Mouse (Mus musculus) liver, embryonic 16.5 days (tissue): ENCODE results near the gene Mymk. TPM values are rescaled to one million over a fixed set of nuclear protein-coding genes. Genes with fewer than 3 reads are reported as not detected.

Source experiments
- ATAC-seq: fragments of 200-750 bp; cut with Nextera tagmentation; 2 replicates; pipeline ENCODE4 v1.8.0; 2017; ENCODE audit warnings: low read depth, mild to moderate bottlenecking, moderate number of reproducible peaks, moderate library complexity
- H3K27ac ChIP-seq: fragments of 300-500 bp; sonication (generic); 2 replicates; pipeline ENCODE4 v1.5.1; 2014; ENCODE audit warnings: mild to moderate bottlenecking, low read length
- H3K27me3 ChIP-seq: fragments of 300-500 bp; sonication (generic); 2 replicates; pipeline ENCODE4 v1.6.1; 2014; ENCODE audit warnings: low read depth, low read length, mixed read lengths; ENCODE audit not compliant: control insufficient read depth, insufficient read depth
- H3K36me3 ChIP-seq: fragments of 300-500 bp; sonication (generic); 2 replicates; pipeline ENCODE4 v1.6.1; 2014; ENCODE audit warnings: mild to moderate bottlenecking; ENCODE audit not compliant: control insufficient read depth, insufficient read depth
- H3K4me1 ChIP-seq: fragments of 300-500 bp; sonication (generic); 2 replicates; pipeline ENCODE4 v1.6.1; 2014; ENCODE audit warnings: low read depth, low read length, mixed read lengths; ENCODE audit not compliant: control insufficient read depth
- H3K4me2 ChIP-seq: fragments of 300-500 bp; sonication (generic); 2 replicates; pipeline ENCODE4 v1.6.1; 2014; ENCODE audit warnings: low read depth, low read length, mixed read lengths
- H3K4me3 ChIP-seq: fragments of 300-500 bp; sonication (generic); 2 replicates; pipeline ENCODE4 v1.5.1; 2014; ENCODE audit warnings: low read depth, mild to moderate bottlenecking, low read length
- H3K9ac ChIP-seq: fragments of 300-500 bp; sonication (generic); 2 replicates; pipeline ENCODE4 v1.6.1; 2014; ENCODE audit warnings: low read depth, low read length
- H3K9me3 ChIP-seq: fragments of 300-500 bp; sonication (generic); replicated peaks from 2 replicates; pipeline ENCODE4 v1.6.1; 2016; ENCODE audit warnings: low read length; ENCODE audit not compliant: control insufficient read depth
- WGBS: fragments of 180-500 bp; shearing (Covaris S2); extraction: QIAGEN DNeasy Blood & Tissue Kit; methylation state at CpG from one replicate; pipeline ENCODE4 v1.1.7; 2014; ENCODE audit not compliant: insufficient replicate concordance; 5-methylcytosine and 5-hydroxymethylcytosine counted together
- polyA plus RNA-seq: library from polyadenylated mRNA; unstranded; fragments of >200 nt; fragmentation: Nextera tagmentation; extraction: Ambion mirVana; gene quantifications from 2 replicates; pipeline ENCODE4 v1.2.1, GENCODE M21; 2015

Mymk gene
- polyA plus RNA-seq, 1 experiment from 2014 or later, result 2.8 TPM

DNA sequence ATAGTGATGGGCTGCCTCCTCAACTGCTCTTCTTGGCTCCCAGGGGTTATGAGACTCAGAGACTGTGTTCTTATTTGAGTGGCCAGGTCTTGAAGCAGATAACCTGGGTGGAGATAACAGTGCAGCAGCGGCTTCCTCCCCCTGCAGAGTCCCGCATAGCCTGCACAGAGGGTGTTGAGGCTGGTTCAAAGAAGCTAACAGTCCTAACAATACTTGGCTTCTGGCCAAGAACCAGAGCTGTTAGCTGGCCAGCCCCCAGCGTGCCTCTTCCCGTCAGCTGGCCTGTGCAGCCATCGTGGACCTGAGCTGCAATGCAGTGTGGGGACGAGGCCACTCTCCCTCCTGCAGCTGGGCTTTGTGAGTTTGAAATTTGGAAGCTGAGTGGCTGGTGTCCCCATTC is 25.8 kb upstream of the Mymk start:
- WGBS, result 13% methylated on average over 6 of the region's 6 CpGs
- peak; percentile 24; the same call in 1 of the 2 replicates for ATAC-seq

GRCm38 (mm10) chr2:27097241-27097656 is 25.3 kb upstream of the Mymk start:
- no peak for ATAC-seq
- no peak overlapping the region for H3K27ac ChIP-seq

More for the DNA sequence above, 25.8 kb upstream of the Mymk start:
- Histone ChIP-seq H3K9me3 (no peaks in the 10 kb centered on the region), H3K4me3 (no peak overlapping the region), H3K36me3 (no peaks in the 10 kb centered on the region), H3K27me3 (no peaks in the 10 kb centered on the region), H3K4me2 (no peak overlapping the region), H3K27ac (no peak overlapping the region), H3K9ac (no peak overlapping the region), H3K4me1 (no peaks in the 10 kb centered on the region)

GRCm38 (mm10) chr2:27096341-27096981 is 24.5 kb upstream of the Mymk start:
- no peak overlapping the region for H3K4me2 ChIP-seq
- H3K4me3 ChIP-seq, result no peak overlapping the region
- WGBS, result 38% methylated on average over 13 of the region's 13 CpGs
- no peak overlapping the region for H3K9ac ChIP-seq
- no peaks in the 10 kb centered on the region for H3K9me3 ChIP-seq
- no peaks in the 10 kb centered on the region for H3K36me3 ChIP-seq
- no peak overlapping the region for H3K27ac ChIP-seq
- no peak for ATAC-seq
- no peaks in the 10 kb centered on the region for H3K4me1 ChIP-seq
- H3K27me3 ChIP-seq, result no peaks in the 10 kb centered on the region

More at GRCm38 (mm10) chr2:27097241-27097656, 25.3 kb upstream of the Mymk start:
- 37% methylated on average over 6 of the region's 6 CpGs for WGBS
- Histone ChIP-seq H3K27me3 (no peaks in the 10 kb centered on the region), H3K9me3 (no peaks in the 10 kb centered on the region), H3K4me2 (no peak overlapping the region), H3K9ac (no peak overlapping the region), H3K36me3 (no peaks in the 10 kb centered on the region), H3K4me1 (no peaks in the 10 kb centered on the region), H3K4me3 (no peak overlapping the region)

DNA sequence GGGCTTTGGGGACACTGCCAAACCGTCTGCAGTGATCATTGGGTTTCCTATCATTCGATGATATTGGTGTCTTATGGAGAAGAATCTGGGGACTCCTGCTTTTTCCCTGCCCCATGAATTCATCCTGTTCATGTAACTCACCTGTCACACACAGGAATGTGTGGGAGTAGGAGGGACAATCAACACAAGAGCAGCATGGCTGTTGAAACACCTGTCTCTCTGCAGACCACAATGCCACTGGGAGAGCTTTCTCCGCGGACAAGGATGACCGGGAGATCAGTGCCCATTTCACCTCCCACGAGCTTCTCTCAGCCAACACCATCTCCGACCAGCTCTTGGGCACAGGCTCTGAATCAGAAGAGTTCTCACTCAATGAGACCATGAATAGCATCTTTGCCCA is 23.2 kb upstream of the Mymk start:
- H3K4me3 ChIP-seq, result no peak overlapping the region
- ATAC-seq, result no peak
- no peaks in the 10 kb centered on the region for H3K27me3 ChIP-seq
- H3K4me1 ChIP-seq, result no peaks in the 10 kb centered on the region
- H3K36me3 ChIP-seq, result no peaks in the 10 kb centered on the region
- no peaks in the 10 kb centered on the region for H3K9me3 ChIP-seq
- H3K9ac ChIP-seq, result no peak overlapping the region
- no peak overlapping the region for H3K27ac ChIP-seq
- 75% methylated on average over 7 of the region's 7 CpGs for WGBS
- H3K4me2 ChIP-seq, result no peak overlapping the region

DNA sequence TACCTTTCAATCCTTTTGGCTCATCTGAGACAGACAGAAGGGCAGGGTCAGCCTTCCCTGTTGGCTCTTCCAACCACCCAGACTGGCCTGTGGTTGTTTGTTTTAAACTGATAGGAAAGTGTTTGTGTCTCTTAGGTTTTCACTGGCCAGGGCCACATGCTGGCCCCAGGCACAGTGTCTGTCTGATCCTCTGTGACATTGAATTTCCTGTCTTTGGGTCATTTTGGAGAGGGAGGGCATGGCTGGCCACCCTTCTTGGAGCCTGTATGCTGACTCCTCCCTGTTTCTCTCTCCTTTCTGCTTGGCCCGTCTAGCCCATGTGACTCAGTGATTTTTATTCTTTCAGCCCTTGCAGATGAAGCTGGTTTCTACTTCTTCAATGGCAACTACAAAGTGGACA is 17.3 kb upstream of the Mymk start:
- ATAC-seq, result no peak
- Histone ChIP-seq H3K27ac (no peak overlapping the region), H3K36me3 (no peaks in the 10 kb centered on the region), H3K9me3 (no peaks in the 10 kb centered on the region), H3K4me1 (no peaks in the 10 kb centered on the region), H3K4me2 (no peak overlapping the region), H3K9ac (no peak overlapping the region), H3K4me3 (no peak overlapping the region), H3K27me3 (no peaks in the 10 kb centered on the region)
- whole genome bisulfite sequencing, result 47% methylated on average over 1 of the region's 1 CpGs

- Histone ChIP-seq H3K36me3 (no peaks in the 10 kb centered on the region), H3K4me3 (no peak overlapping the region), H3K4me2 (no peak overlapping the region), H3K4me1 (no peaks in the 10 kb centered on the region), H3K9me3 (no peaks in the 10 kb centered on the region), H3K9ac (no peak overlapping the region), H3K27ac (no peak overlapping the region), H3K27me3 (no peaks in the 10 kb centered on the region)
- 44% methylated on average over 5 of the region's 5 CpGs for WGBS
- ATAC-seq, result no peak
Observed at GRCm38 (mm10) chr2:27088700-27089099, 16.7 kb upstream of the Mymk start.

DNA sequence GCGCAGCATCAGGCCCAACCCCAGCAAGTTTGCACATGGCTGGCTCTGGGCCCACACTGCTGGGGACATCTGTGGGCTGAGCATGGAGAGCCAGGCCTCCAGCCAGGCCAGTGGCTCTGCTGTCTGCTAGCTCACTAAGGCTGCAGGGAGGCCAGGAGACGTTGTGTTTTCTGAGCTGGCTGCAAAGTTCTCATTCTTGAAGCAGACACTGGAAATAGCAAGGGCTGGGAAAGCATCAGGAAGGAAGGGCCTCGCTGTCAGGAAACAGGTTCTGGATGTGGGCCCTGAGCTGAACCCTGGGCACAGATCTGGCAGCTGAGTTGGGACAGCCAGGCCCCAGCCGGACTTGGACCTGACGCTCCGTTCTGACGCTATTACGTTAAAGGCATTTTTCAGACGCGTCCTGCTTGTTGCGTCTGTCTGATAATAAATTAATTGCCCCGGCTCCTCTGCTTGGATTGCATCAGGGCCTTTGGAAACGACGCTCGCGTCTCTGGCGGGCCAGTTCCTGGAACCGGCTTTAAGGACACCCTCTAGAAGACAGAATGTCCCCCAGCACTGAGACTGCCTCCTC is 16.2 kb upstream of the Mymk start:
- H3K27ac ChIP-seq, result no peak overlapping the region

DNA sequence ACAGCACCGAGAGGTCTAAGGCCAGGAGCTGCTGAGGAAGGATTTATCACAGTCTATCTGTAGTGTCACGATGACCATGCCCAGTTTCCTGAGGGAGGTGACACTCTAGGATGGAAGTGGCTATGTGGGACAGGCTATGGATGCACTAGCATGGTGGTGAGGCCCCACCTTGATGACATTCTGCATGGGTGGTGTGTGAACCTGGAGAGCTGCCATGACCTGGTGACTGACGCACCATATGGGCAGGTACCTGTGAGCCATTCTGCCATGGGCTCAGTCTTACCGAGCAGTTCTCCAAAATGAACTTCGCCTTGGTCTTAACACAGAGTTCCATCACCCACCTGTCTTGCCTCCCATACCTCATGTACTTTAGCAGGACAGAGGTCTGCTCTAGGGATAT is 15.6 kb upstream of the Mymk start:
- no peak overlapping the region for H3K4me3 ChIP-seq
- H3K36me3 ChIP-seq, result no peaks in the 10 kb centered on the region
- 68% methylated on average over 5 of the region's 5 CpGs for WGBS
- no peak overlapping the region for H3K27ac ChIP-seq
- no peaks in the 10 kb centered on the region for H3K4me1 ChIP-seq
- no peaks in the 10 kb centered on the region for H3K27me3 ChIP-seq
- no peak overlapping the region for H3K4me2 ChIP-seq
- no peak for ATAC-seq
- no peak overlapping the region for H3K9ac ChIP-seq
- H3K9me3 ChIP-seq, result no peaks in the 10 kb centered on the region

More for the DNA sequence above, 16.2 kb upstream of the Mymk start:
- Histone ChIP-seq H3K4me3 (no peak overlapping the region), H3K27me3 (no peaks in the 10 kb centered on the region), H3K4me2 (no peak overlapping the region), H3K4me1 (no peaks in the 10 kb centered on the region), H3K9me3 (no peaks in the 10 kb centered on the region), H3K9ac (no peak overlapping the region), H3K36me3 (no peaks in the 10 kb centered on the region)
- 36% methylated on average over 18 of the region's 18 CpGs for WGBS
- ATAC-seq, result peak; percentile 39; the same call in 1 of the 2 replicates

GRCm38 (mm10) chr2:27086483-27087010 is 14.6 kb upstream of the Mymk start:
- no peak for ATAC-seq
- no peak overlapping the region for H3K27ac ChIP-seq
- no peak overlapping the region for H3K4me2 ChIP-seq
- no peak overlapping the region for H3K9ac ChIP-seq
- no peaks in the 10 kb centered on the region for H3K27me3 ChIP-seq
- no peak overlapping the region for H3K4me3 ChIP-seq
- H3K36me3 ChIP-seq, result no peaks in the 10 kb centered on the region
- H3K4me1 ChIP-seq, result no peaks in the 10 kb centered on the region
- H3K9me3 ChIP-seq, result no peaks in the 10 kb centered on the region
- WGBS, result 49% methylated on average over 4 of the region's 4 CpGs
